Mouse (Mus musculus) kidney, adult 8-10 months (tissue): ENCODE measurements around the gene Ltbp2.
A peak's percentile ranks its signal among the peaks of the same experiment; 100 is the strongest.

Experiments used
- DNase-seq, 2 experiments: peaks; one replicate each; pipeline ENCODE4 v3.0.0; 2022

Gene Ltbp2

DNA sequence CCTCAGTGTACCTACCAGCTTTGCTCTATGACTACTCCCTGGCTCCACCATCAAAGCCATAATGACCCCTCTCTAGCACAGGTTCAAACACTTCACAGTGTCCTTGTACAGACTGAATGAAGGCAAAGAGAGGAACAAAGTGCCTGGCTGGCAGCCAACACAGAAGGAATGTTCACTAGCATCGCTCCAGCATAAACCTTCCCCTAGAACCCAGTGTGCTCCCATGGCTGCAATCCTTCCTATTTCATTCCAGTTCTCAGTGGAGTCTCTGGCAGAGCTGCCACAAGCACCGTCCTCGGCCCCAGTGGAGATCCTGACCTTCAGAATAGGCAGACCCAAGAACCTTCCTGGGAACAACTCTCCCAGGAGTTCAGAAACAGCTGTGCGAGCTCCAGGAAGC is 75.9 kb downstream of the Ltbp2 start:
- DNase-seq, result no peak

- DNase-seq, result no peak
These were observed 77.2 kb downstream of the Ltbp2 start for GRCm38 (mm10) chr12:84799086-84799485.

GRCm38 (mm10) chr12:84794647-84795046 is 81.7 kb downstream of the Ltbp2 start:
- DNase-seq, result no peak

GRCm38 (mm10) chr12:84792629-84793028 is 83.7 kb downstream of the Ltbp2 start:
- no peak for DNase-seq

- no peak for DNase-seq
These were observed 85.5 kb downstream of the Ltbp2 start for GRCm38 (mm10) chr12:84790853-84791252.

DNA sequence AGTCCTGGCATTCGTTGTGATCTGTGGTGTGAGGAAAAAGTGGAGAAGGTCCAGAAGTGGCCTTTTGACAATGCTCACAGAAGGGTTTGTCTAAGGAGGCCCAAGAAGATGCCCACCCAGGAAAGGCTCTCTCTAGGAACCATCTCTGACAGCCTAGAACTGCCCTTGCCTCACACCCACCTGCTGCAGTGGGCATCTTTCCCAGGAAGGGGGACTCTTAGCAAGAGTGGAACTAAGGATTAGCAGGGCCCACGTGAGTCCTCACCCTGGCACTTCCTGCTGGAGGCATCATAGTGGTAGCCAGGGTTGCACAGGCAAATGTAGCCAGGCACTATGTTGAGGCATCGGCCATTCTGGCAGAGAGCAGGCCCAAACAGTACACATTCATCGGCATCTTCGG is 90.2 kb downstream of the Ltbp2 start:
- DNase-seq, result no peak

- DNase-seq, result peak; percentile 76 to 86
These were observed 91.5 kb downstream of the Ltbp2 start for GRCm38 (mm10) chr12:84784604-84785381.

DNA sequence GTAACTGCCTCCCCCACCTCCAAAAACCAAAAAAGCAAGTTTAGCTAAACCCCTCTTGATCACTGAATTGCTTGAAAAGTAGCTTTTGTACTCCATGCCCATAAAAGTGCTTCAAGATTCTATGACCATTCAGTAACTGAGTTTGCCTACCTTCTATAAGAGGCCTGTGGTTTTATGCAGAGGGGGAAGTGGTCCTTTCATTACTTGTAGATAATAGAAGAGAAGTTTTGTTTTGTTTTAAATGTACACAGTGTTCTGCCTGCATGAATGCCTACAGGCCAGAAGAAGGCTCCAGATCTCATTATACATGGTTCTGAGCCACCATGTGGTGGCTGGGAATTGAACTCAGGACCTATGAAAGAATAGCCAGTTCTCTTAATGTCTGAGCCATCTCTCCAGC is 100.1 kb downstream of the Ltbp2 start:
- no peak for DNase-seq

GRCm38 (mm10) chr12:84774376-84774775 is 102.0 kb downstream of the Ltbp2 start:
- no peak for DNase-seq

DNA sequence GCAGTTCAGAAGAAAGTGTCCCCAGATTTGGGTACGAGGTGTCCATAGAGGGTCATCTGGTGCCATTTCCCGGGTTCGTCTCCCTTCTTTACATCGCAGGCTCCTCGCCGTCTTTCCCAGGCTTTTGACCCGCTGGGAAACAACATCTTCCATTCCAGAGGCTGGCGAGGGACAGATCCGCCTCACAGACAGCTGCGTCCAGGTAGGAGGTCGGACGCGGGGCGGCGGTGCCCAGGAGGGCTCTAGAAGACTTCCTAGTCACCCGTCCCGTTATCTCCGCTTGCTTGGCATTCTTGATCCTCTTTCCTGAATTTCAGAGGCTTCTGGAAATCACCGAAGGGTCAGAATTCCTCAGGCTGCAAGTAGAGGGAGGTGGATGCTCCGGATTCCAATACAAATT is 102.9 kb downstream of the Ltbp2 start:
- no peak for DNase-seq

DNA sequence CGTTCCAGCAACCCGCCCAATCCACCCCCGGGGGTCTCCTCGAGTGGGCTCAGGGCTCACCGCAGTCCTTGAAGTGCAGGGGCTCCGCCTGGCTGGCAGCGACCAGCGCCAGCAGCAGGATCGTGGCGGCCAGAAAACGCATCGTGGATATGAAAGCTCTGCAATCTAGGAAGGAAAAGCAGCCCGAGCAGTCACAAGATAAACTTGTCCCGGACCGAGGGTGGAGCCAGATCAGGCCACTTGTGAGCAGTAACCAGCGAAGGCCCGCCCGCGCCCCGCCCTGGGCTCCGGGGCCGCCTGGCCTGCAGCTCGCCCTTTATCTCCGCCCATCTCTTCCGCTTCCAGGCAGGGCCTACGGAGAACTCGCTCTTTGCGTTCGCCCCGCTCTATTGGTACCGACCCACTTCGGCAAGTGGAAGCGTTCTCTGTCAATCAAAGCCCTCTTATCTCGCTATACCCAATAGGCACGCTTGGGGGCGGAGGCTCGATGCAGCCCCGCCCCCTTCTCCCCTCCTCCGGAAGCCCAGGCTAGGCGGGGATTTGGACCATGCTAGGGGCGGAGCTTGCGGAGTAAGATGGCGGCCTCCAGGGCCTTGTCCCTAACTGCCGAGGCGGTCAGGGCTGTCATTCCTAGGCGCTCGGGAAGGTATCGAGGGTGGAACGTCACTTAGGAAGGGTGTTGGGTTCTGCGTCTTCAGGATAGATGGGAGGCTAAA is 103.4 kb downstream of the Ltbp2 start, which contains the start of the genes Npc2 and Isca2:
Npc2 (minus strand) TSS at position 427 of the 716 bp plus-strand sequence.
Isca2 (plus strand) TSS at position 526 of the 716 bp plus-strand sequence.
- peak; percentile 99 to 100 for DNase-seq

DNA sequence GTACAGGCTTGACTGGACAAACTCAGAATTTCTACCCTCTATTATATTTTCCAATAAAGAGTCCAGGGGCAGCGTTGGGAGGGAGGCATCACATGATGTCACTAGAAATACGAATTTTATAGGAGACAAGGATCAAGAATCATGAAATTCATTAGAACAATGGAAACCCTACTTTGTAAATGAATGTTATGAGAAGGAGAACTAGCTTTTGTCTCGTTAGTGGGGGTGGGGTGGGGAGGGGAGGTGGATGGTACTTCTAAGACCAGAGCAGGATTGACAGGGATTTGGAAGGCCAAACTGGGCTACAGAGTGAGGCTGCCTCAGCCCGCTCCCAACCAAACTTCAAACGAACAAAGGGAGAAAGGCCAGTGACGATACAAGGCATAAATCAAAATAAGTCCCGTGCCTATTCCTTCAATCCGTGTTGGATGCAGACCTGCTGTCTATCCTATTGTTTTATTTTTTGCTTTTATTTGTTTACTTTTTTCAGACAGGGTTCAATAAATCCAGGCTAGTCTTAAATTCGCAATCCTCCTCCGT is 104.3 kb downstream of the Ltbp2 start:
- DNase-seq, result no peak

- DNase-seq, result no peak
These were observed 106.7 kb downstream of the Ltbp2 start for GRCm38 (mm10) chr12:84769624-84770023.

GRCm38 (mm10) chr12:84767510-84767909 is 108.8 kb downstream of the Ltbp2 start:
- DNase-seq, result no peak

GRCm38 (mm10) chr12:84766113-84766735 is 110.1 kb downstream of the Ltbp2 start:
- DNase-seq, result no peak

GRCm38 (mm10) chr12:84765506-84765905 is 110.8 kb downstream of the Ltbp2 start:
- DNase-seq, result no peak

DNA sequence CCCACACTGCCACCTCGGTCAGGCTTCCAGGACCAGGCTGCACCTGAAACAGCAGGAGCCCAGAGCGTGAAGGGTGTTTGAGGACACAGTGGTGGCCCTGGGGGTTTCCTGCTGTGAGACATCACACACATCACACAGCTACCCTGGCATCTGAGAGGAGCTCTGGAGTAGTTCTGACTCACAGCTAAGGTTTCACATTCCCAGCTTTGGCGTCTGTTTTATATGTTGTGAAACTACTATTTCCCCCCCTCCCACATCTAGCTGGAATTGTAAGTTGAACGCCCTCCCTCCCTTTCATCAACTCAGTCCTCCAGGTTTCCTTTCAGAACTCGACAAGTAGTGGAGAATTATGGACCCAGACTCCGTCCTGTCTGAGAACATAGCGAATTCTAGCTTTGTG is 111.6 kb downstream of the Ltbp2 start:
- DNase-seq, result no peak

DNA sequence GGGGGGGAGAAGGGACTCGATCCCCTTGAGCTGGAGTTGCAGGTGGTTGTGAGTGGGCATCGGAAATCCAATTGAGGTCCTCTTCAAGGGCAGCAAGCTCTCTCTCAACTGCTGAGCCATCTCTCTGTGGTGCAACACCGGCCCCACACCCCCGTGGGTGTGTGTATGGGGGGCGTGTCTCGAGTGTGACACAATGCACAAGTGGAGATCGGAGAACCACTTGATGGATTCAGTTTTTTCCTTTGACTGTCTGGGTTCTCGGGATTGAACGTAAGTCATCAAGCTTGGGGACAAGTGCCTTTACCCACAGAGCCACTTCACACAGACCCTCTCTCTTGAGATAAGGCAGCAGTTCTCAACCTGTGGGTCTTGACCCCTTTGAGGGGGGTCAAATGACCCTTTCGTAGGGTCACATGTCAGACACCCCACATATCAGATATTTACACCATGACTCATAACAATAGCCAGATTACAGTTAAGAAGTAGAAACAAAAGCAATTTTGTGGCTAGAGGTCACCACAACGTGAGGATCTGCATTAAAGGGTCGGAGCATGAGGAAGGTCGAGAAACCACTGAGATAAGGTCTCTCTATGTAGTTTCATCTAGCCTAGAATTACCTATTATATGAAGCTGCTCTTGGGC is 112.6 kb downstream of the Ltbp2 start:
- DNase-seq, result no peak

DNA sequence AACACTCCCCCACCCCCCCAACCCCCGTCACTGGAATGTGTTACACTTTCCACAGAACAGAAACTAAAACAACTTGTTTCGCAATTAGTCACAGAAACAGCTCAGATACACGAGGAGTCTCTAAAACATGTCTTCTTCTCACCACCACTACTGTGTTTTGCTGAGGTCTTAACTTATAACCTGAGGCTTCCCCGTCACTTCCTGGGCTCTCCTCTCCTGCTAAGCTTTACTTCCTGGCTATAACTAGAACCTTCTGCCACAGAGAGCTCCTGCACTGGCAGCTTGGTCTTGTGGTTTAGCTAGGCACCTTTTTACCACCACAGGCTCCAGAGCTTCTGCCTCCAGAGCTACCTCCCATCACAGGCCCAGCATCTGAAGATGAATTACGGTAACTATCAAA is 113.8 kb downstream of the Ltbp2 start:
- no peak for DNase-seq

GRCm38 (mm10) chr12:84759063-84759462 is 117.3 kb downstream of the Ltbp2 start:
- no peak for DNase-seq

DNA sequence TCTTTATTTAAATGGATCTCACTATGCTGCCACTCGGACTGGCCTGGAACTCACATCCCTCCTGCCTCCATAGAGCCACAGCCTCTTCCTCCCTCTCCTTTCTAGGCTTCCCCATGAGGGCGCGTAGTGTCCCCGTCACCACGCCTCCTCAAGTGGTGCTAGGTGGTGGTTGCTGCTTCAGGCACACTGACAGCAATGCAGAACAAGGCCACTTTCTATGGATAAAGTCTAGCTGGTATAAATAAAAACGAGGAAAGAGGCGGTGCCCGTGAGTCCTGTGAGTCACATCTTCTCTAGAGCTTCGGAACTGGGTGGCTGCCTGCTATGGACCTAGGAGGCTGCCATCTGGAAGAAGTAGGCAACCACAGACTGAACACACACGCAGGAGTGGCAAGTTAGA is 120.3 kb downstream of the Ltbp2 start:
- no peak for DNase-seq

DNA sequence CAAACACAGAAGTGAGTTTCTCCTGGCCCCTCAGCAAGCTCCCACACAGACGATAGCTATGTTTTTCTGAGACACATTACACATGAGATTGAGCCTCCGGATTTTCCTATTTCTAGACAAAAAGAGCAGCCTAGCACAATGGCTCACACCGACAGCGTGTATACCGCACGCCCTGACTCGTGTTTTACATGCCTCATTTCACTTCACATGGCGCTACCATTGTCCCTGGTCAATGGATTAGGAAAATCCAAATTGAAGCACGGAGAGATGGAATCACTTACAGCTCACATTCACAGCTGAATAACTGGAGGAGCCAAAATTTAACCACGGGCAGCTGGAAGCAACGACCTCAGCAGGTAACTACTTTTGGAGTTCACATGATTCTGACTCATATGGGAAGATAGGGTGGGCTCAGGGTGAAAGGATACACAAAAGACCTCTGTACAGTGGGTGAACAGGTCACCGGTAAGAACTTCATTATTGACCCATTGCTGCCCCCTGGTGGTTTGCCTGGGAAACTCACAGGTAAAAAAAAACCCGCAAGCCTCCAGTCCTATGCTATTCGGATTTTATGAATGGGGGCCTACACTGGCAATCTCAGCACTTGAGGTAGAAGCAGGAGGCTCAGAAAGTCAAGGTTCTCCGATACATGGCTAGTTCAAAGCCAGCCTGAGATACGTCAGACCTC is 121.2 kb downstream of the Ltbp2 start:
- peak; percentile 26 to 39 for DNase-seq
